In the genomic region with DNA sequence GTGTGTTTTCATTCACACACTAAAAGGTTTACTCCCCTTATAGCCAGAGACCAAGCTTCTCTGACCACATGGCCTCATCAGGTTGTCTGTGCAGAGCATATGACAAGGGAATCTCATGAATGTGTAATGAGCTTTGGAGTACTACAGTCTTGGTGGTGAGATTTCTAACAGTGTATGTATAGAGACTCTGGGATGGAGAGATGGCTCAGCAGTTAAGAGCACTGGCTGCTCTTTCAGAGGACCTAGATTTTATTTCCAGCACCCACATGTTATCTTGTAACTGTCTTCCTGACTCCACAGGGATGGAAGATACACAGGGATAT, we compare ENCODE assay signal across 16 mouse cellular contexts.
A peak's percentile ranks its signal among the peaks of the same experiment; 100 is the strongest.
DNase-seq lines count a peak whose midpoint lies in the region; ATAC-seq and TF ChIP-seq lines count a peak whose summit lies in the region.
"Had no signal": no experiment of that assay in that cellular context is flagged by ENCODE, and none has a peak within 500 bp of the region (broad histone marks: within the 10 kb centered on the region; RNA-seq: fewer than 3 reads in every experiment).

No protein-coding gene starts in this region.

- H3K36me3 ChIP-seq in forebrain, embryonic 15.5 days = no peaks in the 10 kb centered on the region
- H3K36me3 ChIP-seq in limb, embryonic 12.5 days = no peaks in the 10 kb centered on the region
- H3K36me3 ChIP-seq: heart, embryonic 12.5 days; liver, embryonic 12.5 days had no signal

- peak; percentile 79 for ATAC-seq in forebrain, embryonic 15.5 days (replicated peaks)
- ATAC-seq in limb, embryonic 12.5 days (ENCODE audit: insufficient number of reproducible peaks, insufficient read depth, low FRiP score, low TSS enrichment, low read depth) = no peak; the same call in 1 of the 2 replicates
- ATAC-seq in megakaryocyte-erythroid progenitor cell, adult 5-6 weeks (replicated peaks; ENCODE audit: low FRiP score, low TSS enrichment, poor library complexity, severe bottlenecking) = no peak
- ATAC-seq: liver, embryonic 12.5 days; lung, postnatal 0 days had no signal

- TF ChIP-seq POLR2A in brain, embryonic 14.5 days (IDR thresholded peaks at IDR 0.05; ENCODE audit: borderline replicate concordance, extremely low read depth, insufficient read depth, insufficient read length, poor library complexity, severe bottlenecking) = no peak

- H3K9ac ChIP-seq in forebrain, embryonic 15.5 days (replicated peaks) = no peak overlapping the region
- no peak overlapping the region for H3K9ac ChIP-seq in limb, embryonic 12.5 days (replicated peaks)
- H3K9ac ChIP-seq: heart, embryonic 12.5 days; liver, embryonic 12.5 days had no signal

- H3K27me3 ChIP-seq in forebrain, embryonic 15.5 days = no peaks in the 10 kb centered on the region
- H3K27me3 ChIP-seq in limb, embryonic 12.5 days = no peaks in the 10 kb centered on the region
- H3K27me3 ChIP-seq: heart, embryonic 12.5 days; liver, embryonic 12.5 days; Patski had no signal

- peaks cover 14% of the 10 kb centered on the region for H3K4me1 ChIP-seq in forebrain, embryonic 15.5 days
- peaks cover 18% of the 10 kb centered on the region for H3K4me1 ChIP-seq in limb, embryonic 12.5 days (replicated peaks)
- H3K4me1 ChIP-seq: heart, embryonic 12.5 days; liver, embryonic 12.5 days had no signal

- H3K4me3 ChIP-seq in forebrain, embryonic 15.5 days = no peak overlapping the region
- no peak overlapping the region for H3K4me3 ChIP-seq in limb, embryonic 12.5 days (replicated peaks)
- H3K4me3 ChIP-seq: heart, embryonic 12.5 days; liver, embryonic 12.5 days had no signal

- H3K4me2 ChIP-seq in forebrain, embryonic 15.5 days (replicated peaks) = no peak overlapping the region
- H3K4me2 ChIP-seq in limb, embryonic 12.5 days = no peak overlapping the region
- H3K4me2 ChIP-seq: heart, embryonic 12.5 days; liver, embryonic 12.5 days had no signal

- no peak overlapping the region for H3K27ac ChIP-seq in forebrain, embryonic 15.5 days (replicated peaks)
- peak overlapping the region; percentile 66 for H3K27ac ChIP-seq in limb, embryonic 12.5 days
- H3K27ac ChIP-seq: kidney, postnatal 0 days; liver, embryonic 12.5 days; stomach, postnatal 0 days had no signal

- DNase-seq in embryo, embryonic 11 days = peak; percentile 19
- no peak for DNase-seq in embryo, embryonic 10.5 days (ENCODE audit: low spot score)
- peak; percentile 55 for DNase-seq in brain, embryonic 14.5 days (ENCODE audit: low read depth)
- no peak for DNase-seq in frontal cortex, postnatal 14 days (ENCODE audit: low spot score in 2 of 2)
- no peak for DNase-seq in urinary bladder, adult 18-20 months (ENCODE audit: low spot score in 2 of 2)
- DNase-seq: gastrocnemius, postnatal 36 days; thymus, postnatal 4 days had no signal

- TF ChIP-seq CTCF in brain, embryonic 14.5 days (IDR thresholded peaks at IDR 0.05; ENCODE audit: borderline replicate concordance, extremely low read depth, insufficient read depth, insufficient read length) = no peak

- H3K9me3 ChIP-seq in forebrain, embryonic 15.5 days = no peaks in the 10 kb centered on the region
- no peaks in the 10 kb centered on the region for H3K9me3 ChIP-seq in limb, embryonic 12.5 days
- H3K9me3 ChIP-seq: heart, embryonic 12.5 days; liver, embryonic 12.5 days had no signal

Comparison
In these comparisons a context has a peak if more than half of its experiments do, and no peak if none do; other contexts are left out.
1. DNase-seq: peak in embryo, embryonic 11 days (single experiment) and brain, embryonic 14.5 days (single experiment); none in embryo, embryonic 10.5 days (single experiment), frontal cortex, postnatal 14 days (0 of 2) and urinary bladder, adult 18-20 months (0 of 2).